Mouse (Mus musculus) megakaryocyte, adult 5-6 weeks (primary cell): ENCODE data around the gene Gm20662. TPM values are rescaled to one million over a fixed set of nuclear protein-coding genes. Genes with fewer than 3 reads are reported as not detected.

Experiments used
- ATAC-seq: 2 replicates; pipeline ENCODE4 v1.8.0; 2016; ENCODE audit warnings: mild to moderate bottlenecking, inconsistent platforms; ENCODE audit not compliant: poor library complexity, severe bottlenecking
- total RNA-seq, 2 experiments: library from RNA; stranded (forward) in 1 of 2; stranded (reverse) in 1 of 2; fragments of 153-499, 151-499 nt in 1 of 2; fragments of 221-1000, 200-1000 nt in 1 of 2; gene quantifications; 2 replicates each; pipeline versions ENCODE4 v1.2.3 to v1.2.4; 2015 to 2017

Gm20662 gene
- total RNA-seq (2015), result not detected in 2 replicates
- not detected in 2 replicates for total RNA-seq (2017)

DNA sequence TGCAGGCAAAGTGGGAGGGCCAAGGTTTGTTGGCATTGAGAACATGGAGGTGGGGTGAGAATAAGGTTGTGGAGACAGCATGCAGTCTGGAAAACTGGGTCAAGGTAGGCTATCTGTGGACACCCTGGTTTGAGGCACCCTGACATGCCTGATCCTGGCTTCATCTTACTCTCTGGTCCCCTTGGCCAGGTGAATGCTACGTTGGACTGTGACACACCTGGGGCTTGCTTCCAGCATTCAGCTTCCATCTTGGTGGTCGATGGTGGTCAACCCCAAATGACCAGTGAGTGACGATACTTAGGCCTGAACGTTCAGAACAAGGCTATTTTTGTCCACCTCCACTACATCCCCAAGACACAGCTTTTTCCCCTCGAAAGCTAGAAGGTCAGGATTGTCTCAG, at the start of gene Gm20662:
Gm20662 (plus strand) TSS at position 301 of the 400 bp plus-strand sequence.
- ATAC-seq, result no peak

GRCm38 (mm10) chr9:107947241-107948194, 48.6 kb upstream of the Gm20662 start:
- no peak for ATAC-seq

DNA sequence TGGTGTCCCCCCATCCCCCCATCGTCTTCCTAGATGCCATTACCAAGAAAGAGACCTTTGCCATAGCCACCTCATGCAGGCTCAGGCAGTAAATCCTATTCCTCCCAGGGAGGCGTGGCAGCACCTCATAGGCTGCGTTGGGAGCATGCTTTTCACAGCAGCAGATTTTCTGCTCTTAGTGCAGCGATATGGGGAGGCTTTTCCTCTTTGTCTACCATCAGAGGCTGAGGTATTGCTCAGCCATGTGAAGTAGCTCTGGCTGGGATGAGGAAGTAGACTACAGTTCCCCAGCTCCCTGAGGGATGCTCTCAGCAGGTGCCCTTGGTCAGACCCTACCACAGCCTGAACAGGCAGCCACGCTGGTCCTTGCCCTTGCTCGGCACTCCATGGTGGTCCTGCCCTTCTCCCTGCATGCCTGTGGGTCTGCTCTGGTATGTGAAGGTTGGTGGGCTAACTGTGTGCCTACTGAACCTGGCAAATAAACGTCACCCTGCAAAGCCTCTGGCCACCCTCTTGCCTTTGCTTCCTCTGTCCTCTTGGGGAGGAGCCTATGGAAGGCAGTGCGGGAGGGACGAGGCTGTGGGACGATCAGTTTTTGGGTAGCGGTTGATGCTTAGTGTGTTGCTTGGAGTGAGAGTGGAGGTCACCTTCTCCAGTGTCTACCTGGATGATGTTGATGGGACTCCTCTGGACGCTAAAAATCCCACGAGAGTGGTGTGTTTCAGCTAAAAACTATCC, 46.8 kb upstream of the Gm20662 start:
- ATAC-seq, result no peak

DNA sequence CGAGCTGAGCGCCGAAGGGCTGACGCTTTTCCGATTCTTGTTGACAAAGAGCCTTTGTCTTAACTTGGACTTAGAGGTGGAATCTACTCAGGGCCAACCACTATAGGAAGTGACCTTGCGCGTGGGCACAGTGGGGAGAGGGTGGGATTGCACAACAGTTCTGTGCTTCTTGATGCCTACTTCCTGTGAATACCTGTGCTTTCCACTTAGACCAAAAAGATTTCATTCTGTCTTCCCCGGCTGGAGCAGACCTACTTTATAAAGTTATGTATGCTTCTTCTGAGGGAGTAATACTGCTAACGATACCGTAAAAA, 46.3 kb upstream of the Gm20662 start, which contains the start of gene Traip:
Traip (plus strand) TSS at position 215 of the 314 bp plus-strand sequence.
- no peak for ATAC-seq

GRCm38 (mm10) chr9:107950460-107951355, 45.4 kb upstream of the Gm20662 start:
- ATAC-seq, result peak; percentile 95

DNA sequence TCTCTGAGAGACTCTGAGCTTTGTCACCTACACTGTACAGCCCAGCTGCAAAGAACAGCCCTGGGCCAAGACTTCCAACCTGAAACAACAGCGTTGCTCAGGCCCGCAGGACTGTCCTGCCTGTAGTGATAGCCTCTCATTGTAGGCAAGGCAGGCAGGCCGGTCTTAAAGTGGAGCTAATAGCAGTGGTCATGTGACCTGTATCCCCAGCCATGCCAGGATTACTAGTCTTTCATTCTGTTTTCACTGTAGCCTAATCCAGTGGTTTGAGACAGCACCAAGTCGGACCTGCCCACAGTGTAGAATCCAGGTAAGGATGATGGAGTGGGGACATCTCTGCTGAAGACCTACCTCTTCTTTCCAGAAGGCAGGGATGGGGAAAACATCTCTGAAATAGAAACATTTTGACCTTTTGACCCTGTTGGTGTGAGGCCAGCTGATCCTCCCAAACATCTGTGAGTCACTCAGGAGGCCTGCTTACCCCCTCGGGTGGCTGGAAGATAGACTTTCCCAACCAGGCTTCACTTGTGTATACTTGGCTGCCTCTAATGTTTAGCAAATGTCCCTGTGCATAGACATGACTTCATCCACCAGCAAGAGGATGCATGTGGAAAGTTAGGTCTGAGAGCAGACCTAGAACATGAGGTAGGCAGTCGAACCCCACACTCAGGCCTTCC, 40.4 kb upstream of the Gm20662 start:
- ATAC-seq, result no peak

DNA sequence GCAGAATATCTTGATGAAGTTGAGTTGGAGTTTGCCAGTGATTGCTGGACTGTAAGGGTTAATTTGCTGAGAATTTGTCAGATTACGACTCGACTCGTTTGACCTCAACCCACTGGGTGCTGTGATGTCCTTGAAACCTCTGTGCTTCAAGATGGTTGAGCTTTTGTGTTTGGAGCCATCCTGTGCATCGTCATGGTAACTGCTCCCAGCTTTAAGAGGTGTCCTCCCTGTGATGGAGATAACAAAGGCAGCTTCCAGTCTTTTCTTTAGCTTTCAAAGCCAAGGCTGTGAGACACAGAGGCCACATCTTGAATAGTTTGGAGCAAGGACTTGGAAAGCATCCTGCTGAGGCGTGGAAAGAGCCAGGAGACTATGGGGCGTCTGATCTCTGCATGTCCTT, 39.0 kb upstream of the Gm20662 start:
- ATAC-seq, result no peak

GRCm38 (mm10) chr9:107959896-107960295, 36.3 kb upstream of the Gm20662 start:
- no peak for ATAC-seq

DNA sequence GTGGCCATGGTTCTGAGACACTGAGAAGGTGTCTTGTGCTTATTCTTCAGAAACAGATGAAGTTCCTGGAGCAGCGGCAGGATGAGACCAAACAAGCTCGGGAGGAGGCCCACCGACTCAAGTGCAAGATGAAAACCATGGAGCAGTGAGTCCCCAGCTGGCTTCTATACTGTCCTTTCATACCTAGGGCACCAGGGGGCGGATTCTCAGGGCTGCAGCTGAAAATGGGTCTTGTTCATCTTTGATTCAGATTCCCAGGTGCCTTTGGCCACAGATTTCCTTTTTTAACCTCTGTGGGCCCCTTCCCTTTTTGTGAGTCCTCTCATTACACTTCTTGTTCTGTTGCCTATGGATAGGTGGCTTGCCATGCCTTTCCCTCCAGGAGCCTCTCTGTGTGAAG, 35.2 kb upstream of the Gm20662 start:
- ATAC-seq, result no peak

DNA sequence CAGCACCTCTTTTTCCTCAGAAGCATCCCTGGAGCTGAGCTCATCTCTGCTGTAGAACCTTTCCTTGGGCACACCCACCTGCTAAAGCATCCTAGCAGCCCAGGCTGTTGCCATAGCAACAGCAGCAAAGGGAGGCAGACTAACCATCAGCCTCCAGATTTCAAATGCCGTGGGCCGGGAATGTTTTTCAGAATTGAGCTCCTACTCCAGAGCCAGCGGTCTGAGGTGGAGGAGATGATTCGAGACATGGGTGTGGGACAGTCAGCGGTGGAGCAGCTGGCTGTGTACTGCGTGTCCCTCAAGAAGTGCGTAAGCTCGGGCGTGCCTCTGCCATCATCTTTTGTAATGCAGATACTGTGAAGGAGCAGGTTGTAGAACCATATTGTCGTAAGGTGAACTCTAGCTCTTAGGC, 34.8 kb upstream of the Gm20662 start:
- no peak for ATAC-seq

- no peak for ATAC-seq
These were observed 34.3 kb upstream of the Gm20662 start for GRCm38 (mm10) chr9:107961881-107962280.

DNA sequence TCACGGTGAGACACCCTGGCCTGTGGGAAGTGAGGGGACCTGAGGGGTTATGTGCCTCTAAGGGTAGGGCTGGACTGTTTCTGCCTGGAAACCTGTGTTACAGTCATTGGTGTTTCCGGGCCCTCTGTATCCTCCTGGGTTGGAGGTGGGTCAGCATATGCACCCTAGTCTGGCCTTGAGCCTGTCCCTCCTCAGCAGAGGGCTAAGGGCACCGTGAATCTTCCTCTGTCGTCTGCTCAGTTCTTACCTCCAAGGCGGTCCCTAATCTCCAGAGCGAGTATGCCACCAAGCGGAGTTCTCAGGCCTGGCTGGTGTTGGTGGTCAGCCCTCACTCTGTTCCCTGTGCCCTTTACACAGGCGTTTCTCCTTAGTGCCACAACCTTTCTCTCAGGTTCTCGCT, 33.2 kb upstream of the Gm20662 start:
- ATAC-seq, result no peak

GRCm38 (mm10) chr9:107963700-107964099, 32.4 kb upstream of the Gm20662 start:
- ATAC-seq, result peak; percentile 91

GRCm38 (mm10) chr9:107964681-107965080, 31.5 kb upstream of the Gm20662 start:
- no peak for ATAC-seq

- ATAC-seq, result no peak
These were observed 29.5 kb upstream of the Gm20662 start for GRCm38 (mm10) chr9:107966676-107967075.

DNA sequence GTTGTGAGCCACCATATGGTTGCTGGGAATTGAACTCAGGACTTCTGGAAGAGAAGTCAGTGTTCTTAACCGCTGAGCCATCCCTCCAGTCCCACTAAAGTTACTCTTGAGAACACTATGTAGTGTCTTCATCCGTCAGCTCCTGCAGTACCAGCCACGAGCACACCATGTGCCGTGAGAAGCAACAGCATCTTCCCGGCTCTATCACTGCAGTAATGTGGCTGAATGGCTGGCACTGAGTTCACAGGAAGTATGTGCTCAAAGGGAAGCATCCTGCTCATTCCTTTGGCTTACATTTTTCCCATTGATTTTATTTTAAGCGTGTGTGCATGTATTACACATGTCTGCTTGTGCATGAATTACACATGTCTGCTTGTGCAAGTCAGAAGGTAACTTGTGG, 28.7 kb upstream of the Gm20662 start:
- no peak for ATAC-seq

DNA sequence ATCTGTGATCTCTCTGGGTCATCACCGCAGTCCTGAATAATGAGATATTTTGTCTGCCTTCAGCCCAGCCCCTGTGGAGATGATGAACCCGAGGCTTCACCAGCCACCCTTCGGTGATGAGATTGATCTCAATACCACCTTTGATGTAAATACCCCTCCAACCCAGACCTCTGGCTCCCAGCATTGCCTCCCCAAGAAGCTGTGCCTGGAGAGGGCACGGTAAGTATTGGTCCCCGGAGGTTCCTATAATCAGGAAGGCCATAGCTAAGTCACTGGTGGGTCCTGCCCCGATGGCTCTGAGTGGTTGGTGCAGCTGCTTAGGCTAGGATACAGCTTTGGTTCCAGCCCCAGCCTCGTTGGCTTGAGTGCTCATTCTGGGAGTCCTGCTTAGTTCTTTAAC, 27.6 kb upstream of the Gm20662 start:
- ATAC-seq, result no peak

GRCm38 (mm10) chr9:107970311-107970710, 25.8 kb upstream of the Gm20662 start:
- no peak for ATAC-seq

- ATAC-seq, result peak; percentile 62
These were observed 24.2 kb upstream of the Gm20662 start for GRCm38 (mm10) chr9:107971690-107972541.
